Mouse (Mus musculus) embryonic facial prominence, embryonic 12.5 days (tissue): ENCODE measurements around the gene Msi2. TPM values are rescaled to one million over a fixed set of nuclear protein-coding genes. Genes with fewer than 3 reads are reported as not detected.
A peak's percentile ranks its signal among the peaks of the same experiment; 100 is the strongest.

Experiments
- ATAC-seq: fragments of 200-750 bp; cut with Nextera tagmentation; 2 replicates; pipeline ENCODE4 v1.8.0; 2017; ENCODE audit not compliant: insufficient number of reproducible peaks, insufficient read depth, low FRiP score, low TSS enrichment
- H3K27ac ChIP-seq: fragments of 300-500 bp; sonication (generic); 2 replicates; pipeline ENCODE4 v1.5.1; 2016; ENCODE audit warnings: mild to moderate bottlenecking
- H3K27me3 ChIP-seq: fragments of 300-500 bp; sonication (generic); 2 replicates; pipeline ENCODE4 v1.6.1; 2016; ENCODE audit warnings: mild to moderate bottlenecking, moderate library complexity
- H3K36me3 ChIP-seq: fragments of 300-500 bp; sonication (generic); 2 replicates; pipeline ENCODE4 v1.6.1; 2016; ENCODE audit warnings: mild to moderate bottlenecking
- H3K4me1 ChIP-seq: fragments of 300-500 bp; sonication (generic); 2 replicates; pipeline ENCODE4 v1.6.1; 2016
- H3K4me2 ChIP-seq: fragments of 300-500 bp; sonication (generic); replicated peaks from 2 replicates; pipeline ENCODE4 v1.6.1; 2016; ENCODE audit warnings: mild to moderate bottlenecking, moderate library complexity
- H3K4me3 ChIP-seq: fragments of 300-500 bp; sonication (generic); 2 replicates; pipeline ENCODE4 v1.5.1; 2016; ENCODE audit warnings: mild to moderate bottlenecking
- H3K9ac ChIP-seq: fragments of 300-500 bp; sonication (generic); 2 replicates; pipeline ENCODE4 v1.6.1; 2016; ENCODE audit warnings: mild to moderate bottlenecking, moderate library complexity
- H3K9me3 ChIP-seq: fragments of 300-500 bp; sonication (generic); 2 replicates; pipeline ENCODE4 v1.6.1; 2016; ENCODE audit warnings: mild to moderate bottlenecking, moderate library complexity
- WGBS: fragments of 180-500 bp; shearing (Covaris S2); methylation state at CpG from one replicate; pipeline ENCODE4 v1.1.7; 2016; 5-methylcytosine and 5-hydroxymethylcytosine counted together
- polyA plus RNA-seq: library from polyadenylated mRNA; unstranded; fragments of >200 nt; fragmentation: Nextera tagmentation; extraction: Ambion mirVana; gene quantifications from 2 replicates; pipeline ENCODE4 v1.2.1, GENCODE M21; 2016

The Msi2 gene
- polyA plus RNA-seq, 1 experiment from 2014 or later: 22.0 TPM

GRCm38 (mm10) chr11:88449180-88449579, 269.1 kb downstream of the Msi2 start:
- H3K4me3 ChIP-seq: no peak overlapping the region
- H3K4me1 ChIP-seq: no peaks in the 10 kb centered on the region
- no peak overlapping the region for H3K27ac ChIP-seq
- H3K27me3 ChIP-seq: no peaks in the 10 kb centered on the region
- H3K4me2 ChIP-seq: no peak overlapping the region
- no peaks in the 10 kb centered on the region for H3K9me3 ChIP-seq
- no peaks in the 10 kb centered on the region for H3K36me3 ChIP-seq
- WGBS: 89% methylated on average over 6 of the region's 6 CpGs
- no peak overlapping the region for H3K9ac ChIP-seq
- ATAC-seq: no peak

DNA sequence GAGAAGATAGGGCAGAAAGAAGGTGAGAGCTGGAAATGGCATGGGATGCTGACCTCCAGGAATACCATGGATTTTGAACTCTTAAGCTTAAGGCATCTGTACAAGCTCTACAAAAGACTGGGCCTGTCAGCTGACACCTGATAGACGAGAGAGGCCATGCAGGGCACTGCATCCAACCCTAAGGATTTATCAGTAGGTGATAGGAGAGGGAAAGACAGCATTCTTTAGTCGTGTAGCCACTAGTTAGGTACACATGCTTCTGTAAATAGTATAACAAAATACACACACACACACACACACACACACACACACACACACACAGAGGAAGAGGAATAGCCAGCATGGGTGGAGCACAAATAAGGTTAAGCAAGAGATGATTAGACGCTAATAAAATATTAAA, 269.7 kb downstream of the Msi2 start:
- no peaks in the 10 kb centered on the region for H3K36me3 ChIP-seq
- H3K4me3 ChIP-seq: no peak overlapping the region
- H3K27ac ChIP-seq: no peak overlapping the region
- 72% methylated on average over 3 of the region's 3 CpGs for WGBS
- H3K9me3 ChIP-seq: no peaks in the 10 kb centered on the region
- no peaks in the 10 kb centered on the region for H3K4me1 ChIP-seq
- H3K9ac ChIP-seq: no peak overlapping the region
- H3K27me3 ChIP-seq: no peaks in the 10 kb centered on the region
- no peak overlapping the region for H3K4me2 ChIP-seq
- no peak for ATAC-seq

DNA sequence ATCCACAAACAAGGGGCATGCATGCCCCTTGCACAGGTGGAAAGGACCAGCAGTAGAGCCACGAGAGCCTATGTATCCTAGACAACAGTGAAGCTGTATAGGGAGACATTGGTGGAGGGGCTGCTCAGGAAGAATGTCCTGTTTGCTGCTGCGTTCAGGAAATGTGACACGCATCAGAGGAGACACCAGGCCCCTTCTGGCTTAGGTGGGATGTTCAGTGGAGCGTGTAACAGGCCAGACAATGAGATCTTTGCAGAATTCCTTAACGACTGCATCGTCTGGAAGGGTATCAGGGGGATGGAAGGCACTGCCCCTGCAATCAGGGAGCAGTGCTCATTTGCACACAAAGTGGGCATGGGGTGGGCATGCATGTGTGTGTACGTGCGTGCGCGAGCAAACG, 271.0 kb downstream of the Msi2 start:
- Histone ChIP-seq H3K9me3 (no peaks in the 10 kb centered on the region), H3K27me3 (no peaks in the 10 kb centered on the region), H3K4me1 (peaks cover 10% of the 10 kb centered on the region), H3K4me3 (no peak overlapping the region), H3K9ac (no peak overlapping the region), H3K27ac (0 out of 2 replicates have a peak overlapping the region, but pooled peaks have one; percentile 41), H3K4me2 (no peak overlapping the region), H3K36me3 (no peaks in the 10 kb centered on the region)
- 69% methylated on average over 11 of the region's 11 CpGs for WGBS
- peak; percentile 47; the same call in 1 of the 2 replicates for ATAC-seq

GRCm38 (mm10) chr11:88443905-88444304, 274.4 kb downstream of the Msi2 start:
- Histone ChIP-seq H3K4me2 (no peak overlapping the region), H3K9ac (no peak overlapping the region), H3K36me3 (no peaks in the 10 kb centered on the region), H3K9me3 (no peaks in the 10 kb centered on the region), H3K27ac (no peak overlapping the region), H3K4me1 (peaks cover 30% of the 10 kb centered on the region), H3K4me3 (no peak overlapping the region), H3K27me3 (no peaks in the 10 kb centered on the region)
- ATAC-seq: no peak
- WGBS: 84% methylated on average over 14 of the region's 14 CpGs

- ATAC-seq: no peak
- WGBS: 75% methylated on average over 8 of the region's 8 CpGs
- Histone ChIP-seq H3K4me1 (peaks cover 36% of the 10 kb centered on the region), H3K36me3 (no peaks in the 10 kb centered on the region), H3K4me3 (no peak overlapping the region), H3K4me2 (no peak overlapping the region), H3K9me3 (no peaks in the 10 kb centered on the region), H3K9ac (no peak overlapping the region), H3K27ac (no peak overlapping the region), H3K27me3 (no peaks in the 10 kb centered on the region)
Measured at GRCm38 (mm10) chr11:88443291-88443690, 275.0 kb downstream of the Msi2 start.

DNA sequence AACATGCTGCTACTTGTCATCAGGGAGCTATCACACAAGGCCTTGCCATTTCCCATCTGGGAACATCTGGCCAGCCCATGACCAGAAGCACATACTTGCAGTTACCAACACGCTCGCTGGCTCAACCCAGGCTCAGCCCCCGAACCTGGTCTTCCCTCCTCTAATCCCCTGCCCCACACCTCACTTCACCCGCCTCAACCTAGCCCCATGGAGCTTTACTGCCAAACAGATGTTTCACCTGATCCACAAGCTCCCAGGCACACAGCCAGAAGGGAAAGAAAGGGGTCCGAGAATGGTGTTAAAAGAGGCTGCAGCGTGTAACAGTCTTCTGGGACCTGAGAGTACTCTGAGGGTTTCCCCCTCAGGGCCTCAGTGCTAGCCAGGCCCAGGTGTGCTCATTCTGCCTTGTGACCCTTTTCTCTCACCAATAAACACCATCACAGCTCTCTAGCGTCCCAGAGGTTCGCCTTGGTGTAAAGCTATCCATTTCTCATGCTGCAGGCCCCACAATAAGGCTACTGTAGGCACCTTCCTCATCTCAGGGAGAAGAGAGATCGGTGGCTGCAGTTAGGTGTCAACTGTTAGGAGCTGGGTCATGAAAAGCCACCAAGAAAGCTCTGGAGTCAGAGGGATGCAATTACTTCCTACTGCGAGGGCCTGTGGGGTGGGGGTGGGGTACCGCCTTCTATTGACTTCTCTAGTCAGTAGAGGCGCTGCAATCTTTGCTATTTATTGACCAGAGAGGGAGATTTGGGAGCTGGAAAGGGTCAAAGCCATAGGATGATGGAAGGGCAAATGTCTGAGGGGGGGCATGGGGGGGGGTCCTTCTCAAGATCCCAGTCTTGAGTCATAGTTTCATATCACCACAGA, 276.2 kb downstream of the Msi2 start:
- ATAC-seq: 0 out of 2 replicates have a peak, but pooled peaks have one; percentile 60

DNA sequence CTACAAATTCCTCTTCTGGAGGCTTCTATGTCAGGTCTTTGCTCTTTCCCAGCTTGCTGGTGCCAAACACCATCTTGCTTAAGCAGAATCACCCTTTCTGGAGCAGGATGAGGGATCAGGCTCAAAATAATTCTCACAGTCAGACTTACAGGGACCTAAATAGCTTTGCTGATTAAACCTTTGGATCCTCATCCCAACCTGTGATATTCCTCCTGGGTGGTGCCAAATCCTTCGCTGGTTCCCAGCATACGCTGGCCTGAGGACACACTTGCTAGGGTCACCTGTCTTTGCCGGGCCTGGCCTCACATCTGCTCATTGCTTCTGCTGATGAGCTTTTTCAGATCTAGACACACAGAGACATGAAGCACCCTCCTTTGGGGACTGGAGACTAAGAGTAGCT, 279.7 kb downstream of the Msi2 start:
- H3K4me2 ChIP-seq: no peak overlapping the region

More for the DNA sequence above, 276.2 kb downstream of the Msi2 start:
- H3K9ac ChIP-seq: no peak overlapping the region
- no peaks in the 10 kb centered on the region for H3K9me3 ChIP-seq
- no peak overlapping the region for H3K4me2 ChIP-seq
- H3K36me3 ChIP-seq: no peaks in the 10 kb centered on the region
- WGBS: 46% methylated on average over 12 of the region's 12 CpGs
- no peak overlapping the region for H3K27ac ChIP-seq
- H3K27me3 ChIP-seq: no peaks in the 10 kb centered on the region
- peaks cover 36% of the 10 kb centered on the region for H3K4me1 ChIP-seq
- no peak overlapping the region for H3K4me3 ChIP-seq

GRCm38 (mm10) chr11:88436596-88436995, 281.7 kb downstream of the Msi2 start:
- Histone ChIP-seq H3K9me3 (no peaks in the 10 kb centered on the region), H3K4me3 (no peak overlapping the region), H3K9ac (no peak overlapping the region), H3K27me3 (no peaks in the 10 kb centered on the region), H3K4me1 (peaks cover 25% of the 10 kb centered on the region), H3K4me2 (no peak overlapping the region), H3K27ac (no peak overlapping the region), H3K36me3 (no peaks in the 10 kb centered on the region)
- WGBS: 91% methylated on average over 2 of the region's 2 CpGs
- ATAC-seq: no peak

More for the DNA sequence above, 279.7 kb downstream of the Msi2 start:
- Histone ChIP-seq H3K9ac (no peak overlapping the region), H3K9me3 (no peaks in the 10 kb centered on the region), H3K36me3 (no peaks in the 10 kb centered on the region), H3K27ac (0 out of 2 replicates have a peak overlapping the region, but pooled peaks have one; percentile 13), H3K4me1 (peaks cover 36% of the 10 kb centered on the region), H3K27me3 (no peaks in the 10 kb centered on the region), H3K4me3 (no peak overlapping the region)
- 78% methylated on average over 3 of the region's 3 CpGs for WGBS
- ATAC-seq: no peak

GRCm38 (mm10) chr11:88435543-88435942, 282.8 kb downstream of the Msi2 start:
- H3K4me2 ChIP-seq: no peak overlapping the region
- H3K9ac ChIP-seq: no peak overlapping the region
- H3K4me1 ChIP-seq: peaks cover 31% of the 10 kb centered on the region
- no peaks in the 10 kb centered on the region for H3K36me3 ChIP-seq
- 75% methylated on average over 6 of the region's 6 CpGs for WGBS
- no peak overlapping the region for H3K4me3 ChIP-seq
- no peaks in the 10 kb centered on the region for H3K27me3 ChIP-seq
- H3K27ac ChIP-seq: no peak overlapping the region
- ATAC-seq: no peak
- no peaks in the 10 kb centered on the region for H3K9me3 ChIP-seq

GRCm38 (mm10) chr11:88431363-88432269, 286.7 kb downstream of the Msi2 start:
- H3K27me3 ChIP-seq: no peaks in the 10 kb centered on the region
- 73% methylated on average over 22 of the region's 22 CpGs for WGBS
- no peak for ATAC-seq
- H3K36me3 ChIP-seq: no peaks in the 10 kb centered on the region
- H3K27ac ChIP-seq: no peak overlapping the region; the same call in 1 of the 2 replicates
- no peak overlapping the region for H3K9ac ChIP-seq
- H3K4me2 ChIP-seq: no peak overlapping the region
- H3K9me3 ChIP-seq: no peaks in the 10 kb centered on the region
- H3K4me1 ChIP-seq: peaks cover 14% of the 10 kb centered on the region
- no peak overlapping the region for H3K4me3 ChIP-seq

DNA sequence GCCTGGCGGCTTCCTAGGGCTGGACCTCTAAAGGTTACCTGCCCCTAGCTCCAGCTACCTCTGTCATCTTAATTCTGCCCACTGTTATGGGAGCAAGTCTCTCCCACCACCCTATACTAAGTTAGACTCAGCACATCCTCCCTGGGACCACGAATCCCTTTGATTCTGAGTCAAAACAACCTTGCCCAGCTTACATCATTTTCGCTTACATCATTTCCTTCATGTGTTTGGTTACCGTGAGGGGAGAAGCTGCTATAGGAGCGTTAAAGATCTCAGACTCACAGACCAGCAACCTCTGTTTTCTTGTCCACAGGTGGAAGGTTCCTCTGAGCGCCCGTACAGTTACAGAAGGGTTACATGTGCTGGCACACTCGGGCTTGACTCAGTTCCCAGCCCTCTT, 288.0 kb downstream of the Msi2 start:
- 83% methylated on average over 8 of the region's 8 CpGs for WGBS
- Histone ChIP-seq H3K36me3 (no peaks in the 10 kb centered on the region), H3K27ac (no peak overlapping the region), H3K4me1 (peaks cover 27% of the 10 kb centered on the region), H3K9ac (no peak overlapping the region), H3K4me2 (no peak overlapping the region), H3K4me3 (no peak overlapping the region), H3K27me3 (no peaks in the 10 kb centered on the region), H3K9me3 (no peaks in the 10 kb centered on the region)
- no peak for ATAC-seq
